Mouse (Mus musculus) liver, postnatal 0 days (tissue): ENCODE measurements around the gene Mapkapk3.

Experiments
- CTCF ChIP-seq: sonication (generic); IDR thresholded peaks from 2 replicates; pipeline ENCODE4 v1.5.1; 2016; ENCODE audit warnings: antibody characterized with exemption, low read depth
- EP300 ChIP-seq: IDR thresholded peaks from 2 replicates; pipeline ENCODE4 v1.6.1; 2016; ENCODE audit warnings: antibody characterized with exemption, low read depth, mild to moderate bottlenecking

DNA sequence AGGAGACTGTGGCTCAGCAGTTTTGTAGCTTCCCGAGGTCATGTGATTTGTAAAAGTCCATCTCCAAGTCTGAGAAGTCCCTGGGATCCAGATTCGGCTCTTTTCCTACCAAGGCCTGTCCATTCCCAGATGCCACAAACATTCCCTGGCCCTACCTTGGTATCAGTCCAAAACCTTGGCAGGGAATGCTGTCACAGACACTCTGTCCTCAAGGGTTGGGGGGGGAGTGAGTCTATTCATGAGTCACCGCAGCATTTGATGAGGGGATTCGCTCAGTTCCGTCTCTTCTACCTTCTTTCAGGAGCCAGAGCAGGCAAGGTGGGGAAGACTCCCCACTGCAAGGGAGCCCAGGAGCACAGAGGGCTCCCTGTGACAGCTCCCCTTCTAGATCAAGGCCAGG lies 14.0 kb downstream of the Mapkapk3 start:
- TF ChIP-seq CTCF (no peak), EP300 (no peak)
